Mouse (Mus musculus) liver, embryonic 16.5 days (tissue): ENCODE data around the gene Ttyh2. TPM values are rescaled to one million over a fixed set of nuclear protein-coding genes. Genes with fewer than 3 reads are reported as not detected.

Experiments used
- ATAC-seq: fragments of 200-750 bp; cut with Nextera tagmentation; 2 replicates; pipeline ENCODE4 v1.8.0; 2017; ENCODE audit warnings: low read depth, mild to moderate bottlenecking, moderate number of reproducible peaks, moderate library complexity
- H3K27ac ChIP-seq: fragments of 300-500 bp; sonication (generic); 2 replicates; pipeline ENCODE4 v1.5.1; 2014; ENCODE audit warnings: mild to moderate bottlenecking, low read length
- H3K27me3 ChIP-seq: fragments of 300-500 bp; sonication (generic); 2 replicates; pipeline ENCODE4 v1.6.1; 2014; ENCODE audit warnings: low read depth, low read length, mixed read lengths; ENCODE audit not compliant: control insufficient read depth, insufficient read depth
- H3K36me3 ChIP-seq: fragments of 300-500 bp; sonication (generic); 2 replicates; pipeline ENCODE4 v1.6.1; 2014; ENCODE audit warnings: mild to moderate bottlenecking; ENCODE audit not compliant: control insufficient read depth, insufficient read depth
- H3K4me1 ChIP-seq: fragments of 300-500 bp; sonication (generic); 2 replicates; pipeline ENCODE4 v1.6.1; 2014; ENCODE audit warnings: low read depth, low read length, mixed read lengths; ENCODE audit not compliant: control insufficient read depth
- H3K4me2 ChIP-seq: fragments of 300-500 bp; sonication (generic); 2 replicates; pipeline ENCODE4 v1.6.1; 2014; ENCODE audit warnings: low read depth, low read length, mixed read lengths
- H3K4me3 ChIP-seq: fragments of 300-500 bp; sonication (generic); 2 replicates; pipeline ENCODE4 v1.5.1; 2014; ENCODE audit warnings: low read depth, mild to moderate bottlenecking, low read length
- H3K9ac ChIP-seq: fragments of 300-500 bp; sonication (generic); 2 replicates; pipeline ENCODE4 v1.6.1; 2014; ENCODE audit warnings: low read depth, low read length
- H3K9me3 ChIP-seq: fragments of 300-500 bp; sonication (generic); replicated peaks from 2 replicates; pipeline ENCODE4 v1.6.1; 2016; ENCODE audit warnings: low read length; ENCODE audit not compliant: control insufficient read depth
- WGBS: fragments of 180-500 bp; shearing (Covaris S2); extraction: QIAGEN DNeasy Blood & Tissue Kit; methylation state at CpG from one replicate; pipeline ENCODE4 v1.1.7; 2014; ENCODE audit not compliant: insufficient replicate concordance; 5-methylcytosine and 5-hydroxymethylcytosine counted together
- polyA plus RNA-seq: library from polyadenylated mRNA; unstranded; fragments of >200 nt; fragmentation: Nextera tagmentation; extraction: Ambion mirVana; gene quantifications from 2 replicates; pipeline ENCODE4 v1.2.1, GENCODE M21; 2015

Gene Ttyh2
- polyA plus RNA-seq, 1 experiment from 2014 or later, result 15.3 TPM

GRCm38 (mm10) chr11:114723030-114723429 is 47.8 kb downstream of the Ttyh2 start:
- Histone ChIP-seq H3K27me3 (no peaks in the 10 kb centered on the region; the same call in 1 of the 2 replicates), H3K4me2 (no peak overlapping the region), H3K27ac (no peak overlapping the region), H3K36me3 (no peaks in the 10 kb centered on the region), H3K9me3 (no peaks in the 10 kb centered on the region), H3K4me3 (no peak overlapping the region), H3K9ac (no peak overlapping the region), H3K4me1 (no peaks in the 10 kb centered on the region)
- ATAC-seq, result no peak
- WGBS, result 61% methylated on average over 13 of the region's 13 CpGs

- no peak overlapping the region for H3K4me2 ChIP-seq
- no peak overlapping the region for H3K9ac ChIP-seq
- no peak overlapping the region for H3K4me3 ChIP-seq
- no peaks in the 10 kb centered on the region; the same call in 1 of the 2 replicates for H3K27me3 ChIP-seq
- H3K4me1 ChIP-seq, result no peaks in the 10 kb centered on the region
- no peaks in the 10 kb centered on the region for H3K36me3 ChIP-seq
- peak; percentile 37 for ATAC-seq
- WGBS, result 40% methylated on average over 11 of the region's 11 CpGs
- H3K27ac ChIP-seq, result no peak overlapping the region
- no peaks in the 10 kb centered on the region for H3K9me3 ChIP-seq
Observed at GRCm38 (mm10) chr11:114724787-114725590, 49.8 kb downstream of the Ttyh2 start.

GRCm38 (mm10) chr11:114726965-114727825 is 52.0 kb downstream of the Ttyh2 start, which contains the start of gene Dnaic2:
TSS of gene Dnaic2 (plus strand) at chr11:114727408.
- Histone ChIP-seq H3K27me3 (no peaks in the 10 kb centered on the region; the same call in 1 of the 2 replicates), H3K36me3 (no peaks in the 10 kb centered on the region), H3K4me2 (peak within 1 kb of the TSS; percentile 47), H3K4me1 (no peaks in the 10 kb centered on the region), H3K9me3 (no peaks in the 10 kb centered on the region), H3K27ac (no peak within 1 kb of the TSS), H3K4me3 (peak within 1 kb of the TSS; percentile 30), H3K9ac (no peak within 1 kb of the TSS)
- WGBS, result 9% methylated on average over 34 of the region's 34 CpGs
- no peak for ATAC-seq

- H3K4me2 ChIP-seq, result peak overlapping the region; percentile 47; the same call in 1 of the 2 replicates
- ATAC-seq, result no peak
Observed at GRCm38 (mm10) chr11:114727826-114728186, 52.6 kb downstream of the Ttyh2 start.

GRCm38 (mm10) chr11:114728333-114728732 is 53.1 kb downstream of the Ttyh2 start:
- Histone ChIP-seq H3K27me3 (no peaks in the 10 kb centered on the region; the same call in 1 of the 2 replicates), H3K36me3 (no peaks in the 10 kb centered on the region), H3K27ac (no peak overlapping the region), H3K9ac (no peak overlapping the region), H3K9me3 (no peaks in the 10 kb centered on the region), H3K4me1 (no peaks in the 10 kb centered on the region), H3K4me2 (no peak overlapping the region), H3K4me3 (no peak overlapping the region)
- no peak for ATAC-seq
- 25% methylated on average over 5 of the region's 5 CpGs for WGBS

More at GRCm38 (mm10) chr11:114727826-114728186, 52.6 kb downstream of the Ttyh2 start:
- H3K27me3 ChIP-seq, result no peaks in the 10 kb centered on the region; the same call in 1 of the 2 replicates
- 32% methylated on average over 5 of the region's 5 CpGs for WGBS
- no peak overlapping the region for H3K27ac ChIP-seq
- no peak overlapping the region for H3K9ac ChIP-seq
- no peaks in the 10 kb centered on the region for H3K9me3 ChIP-seq
- no peak overlapping the region for H3K4me3 ChIP-seq
- H3K4me1 ChIP-seq, result no peaks in the 10 kb centered on the region
- no peaks in the 10 kb centered on the region for H3K36me3 ChIP-seq

- Histone ChIP-seq H3K9me3 (no peaks in the 10 kb centered on the region), H3K4me3 (no peak overlapping the region), H3K36me3 (no peaks in the 10 kb centered on the region), H3K4me1 (no peaks in the 10 kb centered on the region), H3K27ac (no peak overlapping the region), H3K4me2 (no peak overlapping the region), H3K27me3 (no peaks in the 10 kb centered on the region; the same call in 1 of the 2 replicates), H3K9ac (no peak overlapping the region)
- WGBS, result 46% methylated on average over 6 of the region's 6 CpGs
- no peak for ATAC-seq
Observed at GRCm38 (mm10) chr11:114729832-114730363, 54.7 kb downstream of the Ttyh2 start.

GRCm38 (mm10) chr11:114731711-114732110 is 56.5 kb downstream of the Ttyh2 start:
- no peaks in the 10 kb centered on the region for H3K4me1 ChIP-seq
- no peaks in the 10 kb centered on the region for H3K36me3 ChIP-seq
- no peak overlapping the region for H3K27ac ChIP-seq
- no peak overlapping the region for H3K9ac ChIP-seq
- H3K4me2 ChIP-seq, result no peak overlapping the region
- no peak for ATAC-seq
- no peak overlapping the region for H3K4me3 ChIP-seq
- no peaks in the 10 kb centered on the region for H3K9me3 ChIP-seq
- WGBS, result 71% methylated on average over 4 of the region's 4 CpGs
- H3K27me3 ChIP-seq, result no peaks in the 10 kb centered on the region; the same call in 1 of the 2 replicates

- Histone ChIP-seq H3K4me1 (no peaks in the 10 kb centered on the region), H3K9ac (no peak overlapping the region), H3K4me3 (no peak overlapping the region), H3K4me2 (no peak overlapping the region), H3K9me3 (no peaks in the 10 kb centered on the region), H3K27me3 (no peaks in the 10 kb centered on the region), H3K36me3 (no peaks in the 10 kb centered on the region), H3K27ac (no peak overlapping the region)
- WGBS, result 63% methylated on average over 22 of the region's 22 CpGs
- ATAC-seq, result no peak
Observed at GRCm38 (mm10) chr11:114732890-114733289, 57.7 kb downstream of the Ttyh2 start.
